Mouse (Mus musculus) right cerebral cortex, adult 2 months (tissue): Measurements from ENCODE around the gene Slitrk4.

Source experiments
- DNase-seq, 2 experiments: peaks; one replicate each; pipeline ENCODE4 v3.0.0; 2021 to 2022; ENCODE audit warnings: low spot score in 2 of 2

Slitrk4 gene

GRCm38 (mm10) chrX:64276290-64277125, at the start of gene Slitrk4:
Slitrk4 (minus strand) TSS chrX:64276996.
- peak; percentile 17 to 43 for DNase-seq

- no peak for DNase-seq
Observed at GRCm38 (mm10) chrX:64319501-64319900, 42.7 kb upstream of the Slitrk4 start.

- no peak for DNase-seq
Observed at GRCm38 (mm10) chrX:64277991-64278301, 1.1 kb upstream of the Slitrk4 start.

- peak; percentile 9 to 19 for DNase-seq
Observed at GRCm38 (mm10) chrX:64277126-64277990, 562 bp upstream of the Slitrk4 start.

GRCm38 (mm10) chrX:64275501-64276289, 1.1 kb downstream of the Slitrk4 start:
- DNase-seq: peak; percentile 30 to 34

GRCm38 (mm10) chrX:64263481-64263880, 13.3 kb downstream of the Slitrk4 start:
- no peak for DNase-seq
